Mouse (Mus musculus): ENCODE measurements around the gene Grb10.

DNA sequence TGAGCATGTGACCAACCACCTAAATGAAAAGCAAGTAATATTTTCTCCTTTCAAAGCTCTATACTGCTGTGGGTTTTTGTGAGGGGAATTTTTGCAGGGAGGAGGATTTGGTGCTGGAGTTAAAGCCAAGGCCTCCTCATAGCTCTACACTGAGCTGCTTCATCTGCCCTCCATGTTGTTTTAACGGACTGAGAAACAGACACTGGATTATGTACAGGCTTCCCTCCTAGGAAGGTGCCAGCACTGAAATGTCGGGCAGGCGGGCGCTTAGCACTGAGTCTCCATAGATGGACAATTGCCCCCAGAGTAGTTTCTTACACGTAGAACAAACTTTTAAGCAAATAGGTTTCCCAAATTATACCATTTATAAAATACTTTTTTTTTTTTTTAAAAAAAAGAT is 4.1 kb downstream of the Grb10 start:
- TF ChIP-seq CTCF (IDR thresholded peaks at IDR 0.05; ENCODE audit: insufficient read depth, low read length) (no peak), POLR2A (IDR thresholded peaks at IDR 0.05; ENCODE audit: borderline replicate concordance, extremely low read depth, low read depth, low read length) (no peak)

Measured in lung, adult 2 months (tissue).